Mouse (Mus musculus) MEL (cell line): ENCODE results near the gene Cavin4.

ENCODE experiments used
- CTCF ChIP-seq, 3 experiments: IDR thresholded peaks in 2 of 3; conservative IDR thresholded peaks in 1 of 3; 2 replicates each; pipeline ENCODE4 v1.5.1; 2011 to 2012; ENCODE audit warnings: low read length in 3 of 3, low read depth in 2 of 3, mild to moderate bottlenecking in 2 of 3, improper control_type of control experiment in 1 of 3, inconsistent platforms in 1 of 3, mixed read lengths in 1 of 3, moderate library complexity in 1 of 3; ENCODE audit not compliant: control insufficient read depth in 1 of 3, insufficient read depth in 1 of 3, poor library complexity in 1 of 3, severe bottlenecking in 1 of 3
- EP300 ChIP-seq, 2 experiments: IDR thresholded peaks; 2 replicates each; pipeline ENCODE4 v1.6.1; 2011; ENCODE audit warnings: improper control_type of control experiment in 2 of 2, low read length in 2 of 2, low read depth in 1 of 2, mild to moderate bottlenecking in 1 of 2
- GATA1 ChIP-seq: IDR thresholded peaks from 2 replicates; pipeline ENCODE4 v1.6.1; 2011; ENCODE audit warnings: low read depth, low read length, improper control_type of control experiment
- MAFK ChIP-seq: IDR thresholded peaks from 2 replicates; pipeline ENCODE4 v1.6.1; 2011; ENCODE audit warnings: low read depth, mild to moderate bottlenecking, low read length, improper control_type of control experiment, borderline replicate concordance
- MYB ChIP-seq: IDR thresholded peaks from 2 replicates; pipeline ENCODE4 v1.6.1; 2011; ENCODE audit warnings: mild to moderate bottlenecking, low read depth, low read length, improper control_type of control experiment
- MYC ChIP-seq: IDR thresholded peaks from 2 replicates; pipeline ENCODE4 v1.6.1; 2011; ENCODE audit warnings: low read depth, mild to moderate bottlenecking, low read length, improper control_type of control experiment, moderate library complexity
- POLR2A ChIP-seq, 2 experiments: IDR thresholded peaks; 2 replicates each; pipeline ENCODE4 v1.6.1; 2011 to 2012; ENCODE audit warnings: low read length in 2 of 2, mild to moderate bottlenecking in 2 of 2, control low read depth in 1 of 2, improper control_type of control experiment in 1 of 2, low read depth in 1 of 2, moderate library complexity in 1 of 2; ENCODE audit not compliant: control insufficient read depth in 1 of 2, insufficient read depth in 1 of 2, poor library complexity in 1 of 2
- POLR2AphosphoS2 ChIP-seq: IDR thresholded peaks from 2 replicates; pipeline ENCODE4 v1.6.1; 2011; ENCODE audit warnings: low read length, improper control_type of control experiment
- USF2 ChIP-seq, 2 experiments: IDR thresholded peaks; 2 replicates each; pipeline ENCODE4 v1.6.1; 2011 to 2012; ENCODE audit warnings: improper control_type of control experiment in 2 of 2, low read length in 2 of 2, borderline replicate concordance in 1 of 2, inconsistent platforms in 1 of 2, low read depth in 1 of 2, mild to moderate bottlenecking in 1 of 2; ENCODE audit not compliant: insufficient read depth in 1 of 2
- ZKSCAN1 ChIP-seq: IDR thresholded peaks from 2 replicates; pipeline ENCODE4 v1.6.1; 2012; ENCODE audit warnings: low read depth, mild to moderate bottlenecking, inconsistent platforms, low read length, improper control_type of control experiment, moderate library complexity
- ZNF384 ChIP-seq: IDR thresholded peaks from 2 replicates; pipeline ENCODE4 v1.6.1; 2012; ENCODE audit warnings: low read depth, mild to moderate bottlenecking, inconsistent platforms, low read length, improper control_type of control experiment

- TF ChIP-seq CTCF (IDR thresholded peaks at IDR 0.05 in 2 of 3, conservative IDR thresholded peaks at IDR 0.05 in 1 of 3; ENCODE audit: control insufficient read depth in 1 of 3, insufficient read depth in 1 of 3, low read depth in 2 of 3, low read length in 3 of 3, poor library complexity in 1 of 3, severe bottlenecking in 1 of 3) (no peak), MYB (no peak), POLR2A (IDR thresholded peaks at IDR 0.05; ENCODE audit: control insufficient read depth in 1 of 2, insufficient read depth in 1 of 2, low read depth in 1 of 2, low read length in 2 of 2, poor library complexity in 1 of 2) (no peak), EP300 (IDR thresholded peaks at IDR 0.05; ENCODE audit: low read depth in 1 of 2, low read length in 2 of 2) (no peak), MAFK (no peak), MYC (no peak), ZKSCAN1 (no peak), ZNF384 (no peak), USF2 (IDR thresholded peaks at IDR 0.05; ENCODE audit: borderline replicate concordance in 1 of 2, insufficient read depth in 1 of 2, low read depth in 1 of 2, low read length in 2 of 2) (no peak), GATA1 (no peak), POLR2AphosphoS2 (no peak)
Observed at GRCm38 (mm10) chr4:48629445-48629844, 33.9 kb upstream of the Cavin4 start.
